Mouse (Mus musculus): ENCODE results near the gene Dpf3.

Dpf3 gene

DNA sequence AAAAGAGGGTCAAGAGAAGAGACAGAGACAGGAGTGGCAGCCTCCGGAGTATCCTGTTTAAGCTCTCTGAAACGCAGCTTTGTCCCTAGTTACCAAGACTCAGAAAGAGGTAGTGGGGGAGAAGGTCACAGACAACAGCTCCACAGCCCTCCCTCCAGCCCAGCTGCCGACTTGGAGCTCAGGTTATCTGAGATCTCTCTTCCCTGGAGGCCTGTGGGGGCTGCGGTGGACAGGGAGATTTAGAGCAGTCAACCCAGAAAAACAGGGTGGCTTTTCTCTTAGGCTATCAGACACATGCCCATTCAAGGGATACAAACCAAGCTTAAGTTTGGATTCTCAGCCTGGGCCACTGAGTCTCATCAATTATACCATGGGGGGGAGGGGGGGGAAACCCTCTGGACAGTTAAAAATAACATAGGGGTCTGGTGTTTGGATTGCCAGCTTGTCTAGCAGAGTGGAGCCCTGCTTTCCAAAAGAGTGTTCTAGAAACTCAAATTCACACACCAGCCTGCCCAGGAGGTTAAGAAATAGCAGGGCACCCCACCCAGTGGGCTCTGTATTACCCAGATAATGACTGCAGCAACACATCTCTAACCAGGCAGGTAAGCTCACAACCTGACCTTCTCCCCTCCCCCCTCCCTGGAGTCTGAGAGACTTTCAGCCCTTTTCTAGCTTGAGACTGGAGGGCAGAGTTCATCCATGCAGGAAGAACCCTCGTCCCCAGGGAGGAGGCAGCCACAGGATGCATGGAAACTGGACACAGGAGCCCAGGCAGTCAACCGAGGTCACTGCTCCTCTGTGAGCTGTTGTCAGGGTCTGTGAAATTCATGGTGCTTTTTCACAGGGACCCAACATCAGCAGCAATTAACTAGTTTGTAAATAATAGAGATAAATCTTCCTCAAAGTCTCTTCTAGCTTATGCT lies 20.7 kb downstream of the Dpf3 start:
- no peak for DNase-seq

DNA sequence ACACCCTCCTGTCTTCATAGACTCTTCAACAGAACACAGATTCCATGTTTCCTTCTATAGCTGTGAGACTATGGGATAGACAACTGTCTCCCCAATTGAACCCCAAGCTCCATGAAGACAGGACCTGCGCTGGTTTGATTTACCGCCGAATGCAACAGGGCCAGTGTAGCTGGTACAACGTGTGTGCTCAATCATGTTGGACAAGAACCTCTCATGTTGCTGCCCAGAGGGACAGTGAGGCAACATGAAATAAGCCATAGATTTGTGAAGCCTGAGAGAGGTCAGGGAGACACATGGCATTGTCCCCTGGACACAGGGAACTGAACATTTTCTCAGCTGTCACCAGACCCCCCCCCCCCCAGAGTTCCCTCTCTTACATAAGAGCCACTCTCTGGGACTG lies 21.5 kb downstream of the Dpf3 start:
- no peak for DNase-seq

DNA sequence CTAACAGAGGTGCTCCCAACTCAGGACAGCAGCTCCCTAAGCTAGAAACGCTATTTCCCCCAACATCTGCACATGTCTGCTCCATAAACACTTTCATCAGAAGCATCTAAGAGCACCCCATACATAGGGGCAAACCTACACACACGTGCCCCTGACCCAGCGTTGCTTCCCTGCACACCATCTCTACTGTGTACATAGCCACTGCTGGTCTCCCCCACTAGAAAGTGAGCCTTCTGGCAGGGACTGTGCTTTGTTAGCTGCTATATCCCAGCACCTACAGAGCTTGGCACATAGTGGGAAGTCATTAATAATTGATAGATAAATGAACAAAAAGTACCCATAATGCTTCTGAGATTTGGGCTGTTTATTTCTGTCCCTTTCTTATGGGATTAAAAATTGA lies 27.2 kb downstream of the Dpf3 start:
- DNase-seq, result no peak

DNA sequence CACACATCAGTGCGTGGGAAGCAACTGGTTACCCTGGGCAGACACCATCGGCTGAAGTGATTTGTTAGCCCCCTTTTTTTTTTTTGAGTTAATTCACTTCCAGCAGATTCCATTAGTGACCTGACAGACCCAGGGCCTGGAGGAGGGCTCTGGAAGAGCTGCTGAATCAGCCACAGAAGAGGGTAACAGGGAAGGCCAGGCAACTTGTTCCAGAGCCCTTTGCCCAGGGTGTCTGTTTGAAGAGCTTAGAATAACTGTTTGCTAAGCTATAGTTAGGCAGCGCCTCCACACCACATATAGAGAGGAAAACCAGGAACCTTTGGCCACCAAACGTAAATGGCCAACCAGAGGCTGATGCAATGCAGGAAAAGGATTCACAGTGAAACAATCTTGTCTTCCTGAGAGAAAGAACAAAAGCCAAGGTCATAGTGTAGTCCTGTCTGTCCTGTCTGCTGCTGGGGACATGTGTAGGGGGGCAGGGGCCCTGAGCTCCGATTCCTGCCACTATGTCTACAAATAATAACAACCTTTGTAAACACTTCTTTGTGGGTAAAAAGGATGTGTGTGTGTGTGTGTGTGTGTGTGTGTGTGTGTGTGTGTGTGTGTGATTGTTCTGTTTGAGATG lies 32.7 kb downstream of the Dpf3 start:
- DNase-seq, result no peak

DNA sequence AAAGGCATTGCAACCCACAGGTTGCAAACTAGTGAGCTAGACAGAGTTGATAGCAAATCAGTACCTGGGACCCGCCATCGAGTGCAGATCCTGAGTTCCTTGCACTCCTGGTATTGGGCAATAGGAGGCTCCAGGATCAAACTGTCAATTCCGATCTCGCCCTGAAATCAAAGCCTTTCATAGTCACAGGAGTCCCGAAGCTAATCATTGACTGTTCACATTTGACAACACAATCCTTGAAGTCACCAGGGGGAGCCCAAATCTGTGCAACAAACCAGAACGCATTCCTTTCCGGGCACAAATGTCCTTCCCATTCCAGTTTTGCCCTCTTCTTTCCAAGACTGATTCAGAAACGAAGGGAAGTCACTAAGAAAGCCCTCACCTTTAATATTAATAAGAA lies 35.7 kb downstream of the Dpf3 start:
- no peak for DNase-seq

DNA sequence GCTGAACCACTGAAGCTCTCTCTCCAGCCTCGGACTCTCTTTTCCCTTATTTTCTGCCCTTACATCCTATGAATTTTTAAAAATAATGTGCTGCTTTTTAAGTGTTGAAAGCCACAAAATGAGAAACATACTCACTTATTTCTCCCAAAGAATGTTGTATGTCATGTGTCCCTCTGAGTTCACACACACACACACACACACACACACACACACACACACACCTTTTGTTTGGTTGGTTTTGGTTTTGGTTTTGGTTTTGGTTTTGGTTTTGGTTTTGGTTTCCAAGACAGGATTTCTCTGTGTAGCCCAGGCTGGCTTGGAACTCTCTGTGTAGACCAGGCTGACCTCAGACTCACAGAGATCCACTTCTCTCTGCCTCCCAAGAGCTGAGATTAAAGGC lies 37.0 kb downstream of the Dpf3 start:
- no peak for DNase-seq

DNA sequence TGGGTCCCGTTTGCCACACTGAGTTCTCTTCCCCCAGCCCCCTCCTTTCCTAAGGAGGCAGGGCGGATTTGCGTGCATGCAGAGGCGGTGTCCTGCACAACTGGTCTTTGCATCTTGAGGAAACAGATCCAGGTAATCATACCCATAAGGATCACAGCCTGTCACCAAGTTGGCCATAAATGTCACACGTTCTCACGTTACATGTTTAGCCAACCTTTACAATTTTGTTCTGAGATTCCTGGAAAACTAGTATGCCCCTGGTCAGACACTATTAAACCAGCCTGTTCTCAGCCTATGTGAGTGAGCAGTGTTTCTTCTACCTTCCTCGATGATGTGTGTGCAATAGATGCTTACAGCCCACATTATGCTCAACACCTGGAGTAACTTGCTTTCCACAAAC lies 38.3 kb downstream of the Dpf3 start:
- DNase-seq, result no peak

DNA sequence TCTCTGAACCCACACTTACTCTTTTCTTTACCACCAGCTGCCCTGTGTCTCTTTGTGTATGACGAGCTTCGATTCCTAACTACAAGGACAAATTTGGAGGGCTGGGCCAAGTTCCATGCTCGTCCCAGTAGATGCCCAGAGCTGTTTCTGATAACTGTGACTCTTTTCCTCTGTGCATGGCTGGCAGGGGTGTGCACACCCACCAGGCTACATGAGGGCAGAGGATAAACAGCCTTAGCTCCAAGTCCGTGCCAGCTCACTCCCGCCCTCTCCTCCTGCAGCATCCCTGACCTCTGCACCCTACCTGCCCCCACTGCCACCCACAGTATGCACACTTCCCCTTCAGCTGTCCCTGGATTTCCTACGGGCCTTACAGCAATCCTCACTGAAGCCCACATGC lies 41.9 kb downstream of the Dpf3 start:
- DNase-seq, result no peak

DNA sequence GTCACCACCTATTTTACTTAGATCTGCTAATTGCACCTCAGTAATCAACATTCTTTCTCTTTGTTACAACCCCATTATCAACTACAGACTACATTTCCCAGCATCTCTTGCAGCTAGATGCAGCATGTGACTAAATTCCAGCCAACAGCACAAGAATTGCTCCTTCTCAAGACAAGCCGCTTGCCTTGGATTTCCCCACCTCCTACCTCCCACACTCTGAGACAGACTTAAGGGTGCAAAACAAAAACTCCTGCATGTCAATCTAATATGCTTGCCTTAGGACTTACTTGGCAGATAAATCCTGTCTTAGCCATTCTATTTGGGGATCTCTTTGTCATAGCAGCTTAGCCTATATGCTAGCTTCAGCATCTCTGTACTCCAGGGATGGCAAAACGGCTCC lies 43.1 kb downstream of the Dpf3 start:
- no peak for DNase-seq

DNA sequence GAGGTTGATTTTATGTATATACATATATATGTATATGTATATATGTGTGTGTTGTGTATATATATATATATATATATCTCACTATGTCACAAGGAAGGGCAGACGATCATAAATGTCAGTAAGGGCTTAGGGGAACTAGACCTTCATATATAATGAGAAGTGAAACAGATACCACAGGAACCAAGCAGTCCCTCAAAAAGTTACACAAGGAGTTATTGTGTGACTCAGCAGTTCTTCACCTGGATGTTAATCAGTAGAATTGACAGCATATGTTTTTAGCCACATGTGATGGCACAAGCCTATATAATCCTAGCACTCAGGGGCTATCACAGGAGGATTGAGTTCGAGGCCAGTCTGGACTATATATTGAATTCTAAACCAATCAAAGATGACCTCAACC lies 49.5 kb downstream of the Dpf3 start:
- no peak for DNase-seq

DNA sequence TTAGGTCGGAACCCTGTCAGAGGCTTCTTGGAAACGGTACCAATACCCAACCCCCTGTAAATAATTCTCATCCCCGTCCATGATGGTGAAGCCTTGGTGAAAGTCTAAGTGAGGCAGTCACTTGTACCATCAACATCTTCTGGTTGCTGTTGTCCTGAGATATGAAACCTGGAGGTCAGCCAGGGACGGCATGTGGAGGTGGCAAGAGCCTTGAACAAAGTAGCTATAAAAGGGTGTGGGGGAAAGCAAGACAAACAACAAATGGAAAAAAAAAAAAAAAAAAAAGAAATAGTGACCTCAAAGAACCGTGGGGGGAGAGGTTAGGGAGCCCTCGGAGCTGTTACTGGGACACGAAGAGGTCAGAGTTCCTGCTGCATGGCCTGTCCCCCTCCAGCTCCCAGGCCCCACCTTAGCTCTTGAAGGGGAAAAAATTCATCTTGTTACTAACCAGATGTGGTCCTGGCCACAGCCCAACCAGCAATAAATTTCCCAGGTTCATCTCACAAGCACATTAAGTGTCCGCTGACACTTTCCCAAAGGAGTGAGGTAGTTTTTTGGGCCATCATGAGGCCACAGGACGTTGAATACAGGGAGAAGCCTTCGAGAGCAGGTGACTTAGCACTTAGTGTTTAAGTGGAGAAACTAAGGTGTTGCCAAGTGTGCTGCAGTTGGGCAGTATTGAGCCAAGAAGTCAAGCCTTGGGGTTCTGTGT lies 53.4 kb downstream of the Dpf3 start:
- DNase-seq, result no peak

DNA sequence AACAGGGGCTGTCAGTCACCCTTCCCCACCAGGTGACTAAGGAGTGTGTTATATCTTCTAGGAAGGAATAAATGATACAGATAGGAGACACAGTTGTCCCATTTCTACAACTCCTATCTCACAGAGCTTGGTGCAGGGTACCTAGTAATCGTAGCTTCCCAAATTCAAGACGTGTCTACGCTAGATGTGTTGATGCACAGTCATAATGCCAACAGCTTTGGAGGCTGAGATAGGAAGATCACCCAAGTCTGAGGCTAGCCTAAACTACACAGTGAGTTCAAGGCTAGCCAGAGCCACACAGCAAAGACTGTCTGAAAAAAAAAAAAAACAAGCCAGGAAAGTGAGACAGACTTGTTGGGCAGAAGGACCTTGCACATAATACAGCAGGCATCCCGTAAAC lies 54.1 kb downstream of the Dpf3 start:
- no peak for DNase-seq

DNA sequence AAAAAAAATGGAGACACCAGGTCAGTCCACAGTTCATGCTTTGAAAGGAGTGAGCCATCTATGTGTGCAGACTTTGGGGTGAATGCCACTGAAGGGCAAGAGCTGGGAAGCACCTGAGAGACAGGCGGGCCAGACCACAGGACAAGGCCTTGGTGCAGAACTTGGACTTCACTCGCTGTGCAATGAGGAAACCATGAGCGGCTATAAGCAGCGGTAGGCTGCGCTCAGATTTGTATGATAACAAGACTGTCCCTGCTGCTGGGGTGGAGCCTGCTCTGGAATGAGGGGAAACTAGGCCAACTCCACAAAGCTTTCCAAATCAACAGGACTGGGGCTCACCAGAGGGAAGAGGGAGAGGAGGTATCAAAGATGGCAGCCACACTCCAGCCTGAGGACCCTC lies 57.3 kb downstream of the Dpf3 start:
- DNase-seq, result no peak

DNA sequence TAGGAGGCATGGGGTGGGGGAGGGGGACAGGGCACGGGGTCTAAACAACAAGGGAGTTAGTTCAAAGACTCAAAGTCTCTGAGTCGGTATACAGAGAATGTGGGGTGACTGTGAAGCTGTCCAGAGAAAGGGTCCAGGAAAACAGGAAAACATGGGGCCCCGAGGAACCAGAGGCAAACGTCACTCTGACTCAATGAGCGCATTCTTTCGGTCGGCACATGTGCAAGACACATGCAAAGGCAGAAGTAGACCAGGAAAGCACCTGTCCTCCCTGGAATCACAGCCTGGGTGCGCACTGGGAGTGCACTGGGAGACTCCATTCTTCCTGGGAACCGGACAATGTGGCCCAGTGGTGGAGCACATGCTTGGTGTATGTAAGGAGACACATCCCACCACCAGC lies 59.5 kb downstream of the Dpf3 start:
- DNase-seq, result no peak

DNA sequence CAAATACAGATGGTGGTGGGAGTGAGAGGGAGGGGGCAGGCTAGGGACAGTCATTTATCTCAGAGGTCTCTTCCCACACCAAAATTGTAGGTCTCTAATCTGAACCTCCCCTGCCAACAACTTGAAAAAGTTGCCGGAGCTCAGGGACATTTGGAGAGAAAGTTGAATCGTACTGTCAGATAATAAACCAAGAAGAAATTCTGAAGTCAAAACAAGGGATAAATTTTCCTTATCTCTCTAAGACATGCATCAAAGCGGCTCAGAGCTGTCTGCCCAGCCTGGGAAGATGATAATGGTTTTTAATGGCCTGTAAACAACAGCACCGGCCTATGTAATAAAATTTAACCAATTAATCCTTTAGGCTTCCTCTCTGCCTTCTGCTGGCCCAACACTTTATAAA lies 59.9 kb downstream of the Dpf3 start:
- no peak for DNase-seq

DNA sequence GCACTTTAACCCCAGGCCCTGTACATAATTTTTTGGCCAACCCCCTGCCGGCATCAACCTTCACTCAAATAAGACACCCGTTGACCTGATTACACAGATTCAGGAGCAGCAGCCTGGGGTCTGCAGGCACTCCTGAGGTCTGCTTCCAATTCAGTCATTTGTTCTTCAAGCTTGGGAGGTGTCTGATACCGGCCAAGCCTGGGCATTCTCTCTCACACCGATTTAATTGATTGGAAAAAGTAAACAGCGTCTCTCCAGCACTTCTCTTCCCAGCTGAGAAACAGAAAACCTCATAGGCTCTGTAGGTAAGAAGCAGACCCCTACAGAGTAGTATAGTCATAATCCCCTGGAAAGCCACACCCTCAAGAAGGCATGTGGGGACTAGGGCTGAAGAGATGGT lies 61.2 kb downstream of the Dpf3 start:
- no peak for DNase-seq

DNA sequence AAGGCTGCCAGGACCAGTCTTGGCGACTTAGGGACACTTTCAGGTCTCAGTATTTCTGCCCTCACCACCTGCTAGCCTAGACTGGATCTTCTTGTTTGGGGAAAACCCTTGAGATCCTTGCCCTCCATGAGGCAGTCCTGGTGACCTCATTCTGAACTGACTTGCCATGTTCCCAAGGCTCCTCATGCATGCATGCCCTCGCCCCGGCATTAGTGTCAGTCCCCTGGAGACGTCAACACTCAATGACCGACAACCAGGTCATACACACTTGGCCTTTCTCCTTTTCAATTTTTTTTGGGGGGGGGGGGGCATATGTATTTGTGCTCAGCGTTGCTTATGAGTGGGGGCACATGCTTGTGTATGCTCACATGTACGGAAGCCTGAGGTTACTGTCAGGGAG lies 61.8 kb downstream of the Dpf3 start:
- no peak for DNase-seq

DNA sequence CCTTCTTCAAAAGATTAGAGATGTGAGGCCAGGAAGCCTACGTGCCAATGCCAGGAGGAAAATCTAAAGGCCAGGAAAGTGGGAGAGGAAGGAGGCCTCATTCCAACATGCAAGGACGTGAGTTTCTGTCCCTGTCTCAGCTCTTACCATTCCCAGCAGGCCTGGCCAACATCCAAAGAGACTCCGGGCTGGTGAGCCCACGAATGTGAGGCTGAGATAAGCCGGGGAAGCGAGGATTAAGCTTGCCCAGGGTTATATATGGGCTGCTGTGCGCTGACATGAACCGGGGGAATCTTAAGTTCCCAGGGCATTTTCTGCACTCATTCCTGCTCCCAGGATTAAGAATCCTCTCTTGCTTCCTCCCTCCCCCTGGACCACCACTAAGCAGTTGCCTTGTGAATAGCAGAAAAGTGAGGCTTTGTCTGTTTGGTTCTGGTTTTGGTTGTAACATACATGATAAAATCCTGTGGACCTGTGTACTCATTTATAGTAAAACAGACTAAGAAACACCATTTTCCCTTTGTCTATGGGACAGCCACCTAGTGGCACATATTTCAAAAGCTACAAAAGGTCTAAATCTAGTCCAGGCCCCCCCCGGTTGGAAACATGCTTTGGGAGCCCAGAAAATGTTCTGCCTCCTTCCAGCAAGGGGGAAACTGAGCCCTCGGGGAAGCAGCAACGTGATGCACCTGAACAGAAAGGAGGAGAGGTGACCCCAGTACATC lies 62.6 kb downstream of the Dpf3 start:
- DNase-seq, result no peak

DNA sequence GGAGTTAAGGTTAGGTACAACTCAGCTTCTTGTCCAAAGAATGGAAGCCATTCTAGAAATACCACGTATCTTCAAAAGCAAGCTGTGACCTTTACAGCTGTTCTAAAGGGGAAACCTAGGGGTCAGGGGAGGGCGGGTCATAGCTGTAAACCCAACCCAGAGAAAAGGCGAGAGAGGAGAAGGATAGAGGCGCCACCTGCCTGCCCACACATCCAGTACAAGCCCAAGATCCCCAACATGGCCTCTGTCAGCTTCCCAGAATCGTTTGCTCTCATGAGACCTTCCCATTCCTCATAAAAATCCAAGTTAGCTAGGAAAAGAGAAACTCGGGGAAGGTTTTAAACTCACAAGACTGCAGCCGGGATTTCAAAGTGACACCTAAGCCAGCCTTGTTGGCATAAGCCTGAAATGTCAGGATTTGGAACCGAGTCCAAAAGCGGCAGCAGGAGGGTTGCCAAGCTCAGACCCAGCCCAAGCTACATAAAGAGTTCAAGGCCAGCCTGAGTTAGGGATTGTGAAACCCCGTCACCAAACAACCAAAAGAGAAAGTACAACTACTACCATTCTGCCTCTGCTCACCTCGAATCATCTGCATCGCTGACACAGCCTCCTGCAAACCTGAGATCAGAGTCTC lies 63.3 kb downstream of the Dpf3 start:
- DNase-seq, result no peak

DNA sequence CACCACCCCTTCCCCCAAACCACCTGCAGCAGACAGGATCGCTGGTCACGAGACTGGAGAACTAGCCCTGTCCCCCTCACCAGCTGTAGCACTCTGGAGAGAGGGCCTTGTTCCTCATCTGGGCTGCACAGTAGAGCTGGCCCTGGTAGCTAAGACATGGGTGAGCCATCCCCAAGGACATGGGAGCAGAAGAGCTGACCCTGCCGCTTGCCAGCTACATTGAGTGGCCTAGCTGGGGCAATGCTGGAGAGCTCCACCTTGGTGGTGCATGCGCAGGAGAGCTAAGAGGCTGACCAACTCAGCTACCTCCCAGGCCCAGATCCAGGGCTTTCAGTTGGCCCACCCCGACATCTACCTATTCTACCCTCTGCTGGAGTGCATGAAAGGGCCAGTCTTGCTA lies 67.2 kb downstream of the Dpf3 start:
- DNase-seq, result no peak

DNA sequence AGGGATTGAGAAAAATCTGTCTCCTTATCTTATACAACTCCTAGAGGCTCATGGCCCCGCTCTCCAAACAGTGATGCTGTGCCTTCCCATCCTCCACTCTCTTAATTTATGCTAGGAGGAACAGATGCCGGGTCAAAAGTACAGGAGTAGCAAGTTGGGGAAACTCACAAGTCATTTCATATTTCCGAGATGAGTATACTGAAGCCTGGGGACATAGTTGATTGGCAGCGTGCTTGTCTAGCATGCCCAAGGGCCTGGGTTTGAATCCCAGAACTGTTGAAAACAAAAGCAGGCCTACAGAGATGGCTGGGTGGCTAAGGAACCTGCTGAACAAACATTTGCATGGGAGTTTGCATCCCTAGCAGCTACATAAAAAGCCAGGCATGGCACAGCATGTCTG lies 72.3 kb downstream of the Dpf3 start:
- DNase-seq, result no peak

DNA sequence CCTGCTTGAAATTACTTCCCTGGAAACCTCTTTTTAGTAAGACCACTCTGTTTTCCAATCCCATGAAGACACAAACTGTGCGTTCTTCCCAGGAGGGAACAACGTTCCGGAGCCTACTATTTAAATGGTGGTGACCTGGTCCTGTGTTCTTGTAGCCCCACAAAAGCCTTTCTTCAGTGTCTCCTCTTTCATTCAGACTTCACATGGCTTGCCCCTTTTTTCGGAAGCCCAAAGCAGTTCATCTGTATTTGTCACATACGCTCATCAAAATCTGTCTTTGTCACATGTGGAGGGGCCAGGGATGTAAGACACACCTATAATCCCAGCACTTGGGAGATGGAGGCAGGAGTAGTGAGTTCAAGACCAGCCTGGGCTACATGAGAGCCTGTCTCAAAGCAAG lies 73.8 kb downstream of the Dpf3 start:
- no peak for DNase-seq

Data from lung, adult 18-20 months (tissue).